Comparison of ENCODE assay signal across 8 mouse cellular contexts in genomic region chr15:25414011-25414746, GRCm38 (mm10). TPM values are rescaled to one million over a fixed set of nuclear protein-coding genes. Genes with fewer than 3 reads are reported as not detected.
DNase-seq lines count a peak whose midpoint lies in the region; ATAC-seq and TF ChIP-seq lines count a peak whose summit lies in the region.

No protein-coding gene starts in this region.

- H3K4me1 ChIP-seq in forebrain, postnatal 0 days (ENCODE audit: insufficient read depth), result peaks cover 13% of the 10 kb centered on the region
- H3K4me1 ChIP-seq in intestine, embryonic 15.5 days (replicated peaks), result peaks cover 3% of the 10 kb centered on the region; the same call in 1 of the 2 replicates
- H3K4me1 ChIP-seq in limb, embryonic 11.5 days (ENCODE audit: control insufficient read depth, insufficient read depth, low read length), result no peaks in the 10 kb centered on the region
- peaks cover 20% of the 10 kb centered on the region for H3K4me1 ChIP-seq in midbrain, embryonic 16.5 days (ENCODE audit: control insufficient read depth, insufficient read depth, low read length)

- H3K4me2 ChIP-seq in forebrain, postnatal 0 days (ENCODE audit: low read depth), result peak overlapping the region; percentile 64
- peak overlapping the region; percentile 87 for H3K4me2 ChIP-seq in intestine, embryonic 15.5 days (replicated peaks)
- H3K4me2 ChIP-seq in limb, embryonic 11.5 days (ENCODE audit: low read depth, severe bottlenecking), result peak overlapping the region; percentile 61
- H3K4me2 ChIP-seq in midbrain, embryonic 16.5 days (ENCODE audit: low read length), result peak overlapping the region; percentile 70

- H3K4me3 ChIP-seq in forebrain, postnatal 0 days (ENCODE audit: low read depth, low read length), result peak overlapping the region; percentile 84
- peak overlapping the region; percentile 86 for H3K4me3 ChIP-seq in intestine, embryonic 15.5 days (replicated peaks)
- H3K4me3 ChIP-seq in limb, embryonic 11.5 days (ENCODE audit: low read depth, low read length), result peak overlapping the region; percentile 87
- peak overlapping the region; percentile 84 for H3K4me3 ChIP-seq in midbrain, embryonic 16.5 days (ENCODE audit: low read depth, low read length)

- no peaks in the 10 kb centered on the region for H3K36me3 ChIP-seq in forebrain, postnatal 0 days (ENCODE audit: insufficient read depth)
- H3K36me3 ChIP-seq in intestine, embryonic 15.5 days, result no peaks in the 10 kb centered on the region
- H3K36me3 ChIP-seq in limb, embryonic 11.5 days (ENCODE audit: control insufficient read depth, insufficient read depth, low read length), result no peaks in the 10 kb centered on the region
- no peaks in the 10 kb centered on the region for H3K36me3 ChIP-seq in midbrain, embryonic 16.5 days (ENCODE audit: control insufficient read depth, insufficient read depth, low read length)

- 0 out of 2 replicates have a peak, but pooled peaks have one; percentile 1 for TF ChIP-seq CTCF in brain, embryonic 14.5 days (IDR thresholded peaks at IDR 0.05; ENCODE audit: borderline replicate concordance, extremely low read depth, insufficient read depth, insufficient read length)
- no peak for TF ChIP-seq CTCF in forebrain, postnatal 0 days (IDR thresholded peaks at IDR 0.05; ENCODE audit: low read depth)

- no peak for TF ChIP-seq POLR2A in brain, embryonic 14.5 days (IDR thresholded peaks at IDR 0.05; ENCODE audit: borderline replicate concordance, extremely low read depth, insufficient read depth, insufficient read length, poor library complexity, severe bottlenecking)

- under 1% methylated on average over 35 of the region's 36 CpGs for WGBS in forebrain, postnatal 0 days
- under 1% methylated on average over 35 of the region's 36 CpGs for WGBS in intestine, embryonic 15.5 days
- WGBS in limb, embryonic 11.5 days, result under 1% methylated on average over 34 of the region's 36 CpGs
- under 1% methylated on average over 32 of the region's 36 CpGs for WGBS in midbrain, embryonic 16.5 days

- peak; percentile 21 for DNase-seq in kidney, adult 11 months
- DNase-seq in kidney, adult 18-20 months, result no peak
- peak; percentile 89 for DNase-seq in brain, embryonic 14.5 days (ENCODE audit: low read depth)
- peak; percentile 85 for DNase-seq in forebrain, postnatal 0 days
- DNase-seq in limb, embryonic 11.5 days (ENCODE audit: low spot score), result peak; percentile 82
- DNase-seq in testis, postnatal 14 days (ENCODE audit: low spot score), result peak; percentile 35

- H3K9ac ChIP-seq in forebrain, postnatal 0 days, result peak overlapping the region; percentile 100
- peak overlapping the region; percentile 46 for H3K9ac ChIP-seq in intestine, embryonic 15.5 days
- H3K9ac ChIP-seq in limb, embryonic 11.5 days (ENCODE audit: low read length), result peak overlapping the region; percentile 95
- peak overlapping the region; percentile 100 for H3K9ac ChIP-seq in midbrain, embryonic 16.5 days (ENCODE audit: low read depth, low read length)

- peak; percentile 57 for ATAC-seq in forebrain, postnatal 0 days
- peak; percentile 56 for ATAC-seq in intestine, embryonic 15.5 days
- ATAC-seq in limb, embryonic 11.5 days (ENCODE audit: insufficient number of reproducible peaks, low FRiP score, low TSS enrichment, low read depth), result peak; percentile 45
- ATAC-seq in midbrain, embryonic 16.5 days, result peak; percentile 50

- no peaks in the 10 kb centered on the region for H3K27me3 ChIP-seq in forebrain, postnatal 0 days (ENCODE audit: insufficient read depth, low read length)
- H3K27me3 ChIP-seq in intestine, embryonic 15.5 days (replicated peaks), result no peaks in the 10 kb centered on the region
- no peaks in the 10 kb centered on the region for H3K27me3 ChIP-seq in limb, embryonic 11.5 days (ENCODE audit: control insufficient read depth, insufficient read depth, low read length)
- no peaks in the 10 kb centered on the region for H3K27me3 ChIP-seq in midbrain, embryonic 16.5 days (ENCODE audit: control insufficient read depth, insufficient read depth, low read depth, low read length)

- H3K9me3 ChIP-seq in forebrain, postnatal 0 days (ENCODE audit: low read length), result no peaks in the 10 kb centered on the region
- H3K9me3 ChIP-seq in intestine, embryonic 15.5 days, result no peaks in the 10 kb centered on the region
- H3K9me3 ChIP-seq in limb, embryonic 11.5 days (ENCODE audit: control insufficient read depth, low read length), result no peaks in the 10 kb centered on the region
- H3K9me3 ChIP-seq in midbrain, embryonic 16.5 days (replicated peaks; ENCODE audit: control insufficient read depth, low read length, poor library complexity, severe bottlenecking), result no peaks in the 10 kb centered on the region

- H3K27ac ChIP-seq in forebrain, postnatal 0 days (ENCODE audit: low read depth, low read length), result peak overlapping the region; percentile 100
- H3K27ac ChIP-seq in intestine, embryonic 15.5 days, result peak overlapping the region; percentile 74
- peak overlapping the region; percentile 94; the same call in 1 of the 2 replicates for H3K27ac ChIP-seq in limb, embryonic 11.5 days (replicated peaks; ENCODE audit: low read depth, low read length)
- H3K27ac ChIP-seq in midbrain, embryonic 16.5 days (ENCODE audit: low read length), result peak overlapping the region; percentile 100

RNA-seq across cellular contexts. Expression of gene Basp1, which starts 0.6 kb away (rescaled TPM):
- polyA plus RNA-seq in brain, embryonic 14.5 days (2012; rRNA removed), result 631 and 795 TPM in 2 replicates
- total RNA-seq in forebrain, postnatal 0 days (2014; rRNA removed), result 1,159 and 1,218 TPM in 2 replicates
- polyA plus RNA-seq in forebrain, postnatal 0 days (2015; fragmentation: Nextera tagmentation; extraction: Ambion mirVana), result 485 and 513 TPM in 2 replicates
- polyA plus RNA-seq in intestine, embryonic 15.5 days (2015; fragmentation: Nextera tagmentation; extraction: Ambion mirVana), result 26.6 and 32.7 TPM in 2 replicates
- polyA plus RNA-seq in limb, embryonic 11.5 days (2014; fragmentation: Nextera tagmentation; extraction: Ambion mirVana), result 81.8 and 85.1 TPM in 2 replicates
- polyA plus RNA-seq in midbrain, embryonic 16.5 days (2015; fragmentation: Nextera tagmentation; extraction: Ambion mirVana), result 213 and 240 TPM in 2 replicates

Comparison
In these comparisons a context has a peak if more than half of its experiments do, and no peak if none do; other contexts are left out.
1. H3K9ac ChIP-seq: peak in every context shown above with its lines; median percentile 100 in forebrain, postnatal 0 days; 100 in midbrain, embryonic 16.5 days; 95 in limb, embryonic 11.5 days; 46 in intestine, embryonic 15.5 days.